Comparison of ENCODE assay signal across 8 mouse cellular contexts in genomic region chr12:3856748-3857147, GRCm38 (mm10). TPM values are rescaled to one million over a fixed set of nuclear protein-coding genes. Genes with fewer than 3 reads are reported as not detected.
DNase-seq lines count a peak whose midpoint lies in the region; TF ChIP-seq lines count a peak whose summit lies in the region.

No protein-coding gene starts in this region.

- TF ChIP-seq CTCF in gastrocnemius, adult 2 months (IDR thresholded peaks at IDR 0.05), result no peak
- TF ChIP-seq CTCF in kidney, adult 2 months (conservative IDR thresholded peaks at IDR 0.05; ENCODE audit: insufficient read depth, insufficient read length, low read depth, low read length), result no peak
- no peak for TF ChIP-seq CTCF in thymus, adult 2 months (IDR thresholded peaks at IDR 0.05; ENCODE audit: borderline replicate concordance, control insufficient read depth, extremely low read depth, insufficient read depth, low read length, poor library complexity)

- peak overlapping the region; percentile 51 for H3K4me3 ChIP-seq in gastrocnemius, adult 2 months
- H3K4me3 ChIP-seq in kidney, adult 2 months (ENCODE audit: insufficient read depth, low read depth, low read length), result no peak overlapping the region
- no peak overlapping the region for H3K4me3 ChIP-seq in thymus, adult 2 months (ENCODE audit: control insufficient read depth, insufficient read depth, low read length)

- peak overlapping the region; percentile 98 for H3K27ac ChIP-seq in gastrocnemius, adult 2 months
- H3K27ac ChIP-seq in kidney, adult 2 months (ENCODE audit: insufficient read depth, low read depth, low read length), result peak overlapping the region; percentile 83
- H3K27ac ChIP-seq in thymus, adult 2 months (ENCODE audit: control insufficient read depth, insufficient read depth, low read length), result peak overlapping the region; percentile 96

- DNase-seq in gastrocnemius, adult 2 months, result no peak
- DNase-seq in gastrocnemius, postnatal 10 days, result no peak
- no peak for DNase-seq in kidney, adult 2 months
- no peak for DNase-seq in kidney, adult 18-20 months
- DNase-seq in thymus, adult 2 months, result no peak
- DNase-seq in thymus, postnatal 4 days, result no peak
- DNase-seq in ovary, adult 18-20 months (ENCODE audit: low spot score), result no peak
- DNase-seq in urinary bladder, adult 2 months (ENCODE audit: low spot score), result no peak

- TF ChIP-seq POLR2A in kidney, adult 2 months (IDR thresholded peaks at IDR 0.05; ENCODE audit: low read depth, low read length), result no peak
- no peak for TF ChIP-seq POLR2A in thymus, adult 2 months (IDR thresholded peaks at IDR 0.05; ENCODE audit: control insufficient read depth, extremely low read depth, insufficient read depth, low read length, poor library complexity)

- 56% methylated on average over 2 of the region's 2 CpGs for WGBS in kidney, adult 2 months
- WGBS in thymus, adult 2 months, result 43% methylated on average over 2 of the region's 2 CpGs

- no peaks in the 10 kb centered on the region for H3K36me3 ChIP-seq in kidney, adult 2 months (ENCODE audit: control insufficient read depth, insufficient read depth, low read length)
- H3K36me3 ChIP-seq in thymus, adult 2 months (ENCODE audit: control insufficient read depth, insufficient read depth, low read length), result no peaks in the 10 kb centered on the region

- H3K27me3 ChIP-seq in kidney, adult 2 months (replicated peaks; ENCODE audit: control insufficient read depth, insufficient read depth, low read length), result no peaks in the 10 kb centered on the region
- no peaks in the 10 kb centered on the region for H3K27me3 ChIP-seq in thymus, adult 2 months (ENCODE audit: control insufficient read depth, insufficient read depth, low read length)

- peaks cover 59% of the 10 kb centered on the region for H3K4me1 ChIP-seq in kidney, adult 2 months (ENCODE audit: control insufficient read depth, insufficient read depth, low read length)
- H3K4me1 ChIP-seq in thymus, adult 2 months (replicated peaks; ENCODE audit: control insufficient read depth, insufficient read depth, low read length), result peaks cover 37% of the 10 kb centered on the region

- intact Hi-C loops in gastrocnemius, adult 2 months (cut with DNase I), result loop anchor here (2.0 kb wide), 1 partner anchor 48 kb away; no protein-coding TSS in a partner anchor

RNA-seq across cellular contexts. Expression of gene Dnmt3a, which starts 50.9 kb away (rescaled TPM):
- 10 to 100 TPM; 57.5 to 97.5 TPM for total RNA-seq in gastrocnemius, adult 2 months (2021)
- total RNA-seq in gastrocnemius, postnatal 10 days (2021), result 100 to 1,000 TPM; 154 to 172 TPM
- polyA plus RNA-seq in kidney, adult 2 months (2012; rRNA removed), result 11.8 and 12.9 TPM in 2 replicates
- 40.9 and 55.1 TPM in 2 replicates for polyA plus RNA-seq in thymus, adult 2 months (2012; rRNA removed)
- 14.8 and 16.6 TPM in 2 replicates for polyA plus RNA-seq in urinary bladder, adult 2 months (2012; rRNA removed)
